ENCODE assay signal across 17 mouse cellular contexts in genomic region chr5:130927138-130927793, GRCm38 (mm10).
DNase-seq lines count a peak whose midpoint lies in the region; ATAC-seq and TF ChIP-seq lines count a peak whose summit lies in the region.
"Had no signal": no experiment of that assay in that cellular context is flagged by ENCODE, and none has a peak within 500 bp of the region (broad histone marks: within the 10 kb centered on the region; RNA-seq: fewer than 3 reads in every experiment).

No protein-coding gene starts in this region.

- TF ChIP-seq POLR2A in MEL (IDR thresholded peaks at IDR 0.05; ENCODE audit: control insufficient read depth in 1 of 2, insufficient read depth in 1 of 2, low read depth in 1 of 2, low read length in 2 of 2, poor library complexity in 1 of 2): no peak

- H3K9ac ChIP-seq in heart, embryonic 13.5 days: no peak overlapping the region
- no peak overlapping the region for H3K9ac ChIP-seq in limb, embryonic 13.5 days
- no peak overlapping the region for H3K9ac ChIP-seq in MEL (ENCODE audit: control insufficient read depth, low read depth, low read length, poor library complexity, severe bottlenecking)
- H3K9ac ChIP-seq: embryonic facial prominence, embryonic 13.5 days; forebrain, embryonic 15.5 days had no signal

- no peak for TF ChIP-seq RAD21 in MEL (IDR thresholded peaks at IDR 0.05; ENCODE audit: low read depth, low read length)

- TF ChIP-seq CTCF in MEL (IDR thresholded peaks at IDR 0.05 in 2 of 3, conservative IDR thresholded peaks at IDR 0.05 in 1 of 3; ENCODE audit: control insufficient read depth in 1 of 3, insufficient read depth in 1 of 3, low read depth in 2 of 3, low read length in 3 of 3, poor library complexity in 1 of 3, severe bottlenecking in 1 of 3): peak; percentile 5 to 29 (median 10); a peak in 2 of 6 replicates

- no peaks in the 10 kb centered on the region for H3K9me3 ChIP-seq in heart, embryonic 13.5 days
- H3K9me3 ChIP-seq in limb, embryonic 13.5 days: peaks cover 6% of the 10 kb centered on the region; the same call in 1 of the 2 replicates
- H3K9me3 ChIP-seq in limb, embryonic 10.5 days (replicated peaks): no peaks in the 10 kb centered on the region
- no peaks in the 10 kb centered on the region for H3K9me3 ChIP-seq in MEL (replicated peaks; ENCODE audit: insufficient read depth, low read length)
- H3K9me3 ChIP-seq: forebrain, embryonic 15.5 days had no signal

- no peak for DNase-seq in heart, postnatal 10 days
- no peak for DNase-seq in limb, embryonic 10.5 days (ENCODE audit: low spot score)
- DNase-seq in MEL (ENCODE audit: low read depth, low spot score): peak; percentile 2
- peak; percentile 38 for DNase-seq in brain, adult 2 months (ENCODE audit: low read depth, low spot score)
- no peak for DNase-seq in embryo, embryonic 10 days (ENCODE audit: low spot score)
- DNase-seq: adrenal gland, postnatal 36 days; cerebellum, adult 8-10 months; kidney, adult 8-10 months; lung, adult 2 months; right cerebral cortex, postnatal 4 days; thymus, postnatal 25 days had no signal

- WGBS in heart, embryonic 13.5 days: 64% methylated on average over 3 of the region's 3 CpGs
- 71% methylated on average over 3 of the region's 3 CpGs for WGBS in limb, embryonic 13.5 days
- WGBS in limb, embryonic 10.5 days: 93% methylated on average over 3 of the region's 3 CpGs

- ATAC-seq in heart, embryonic 13.5 days (ENCODE audit: extremely low read depth, insufficient number of reproducible peaks, low FRiP score, low TSS enrichment): no peak
- ATAC-seq in limb, embryonic 13.5 days (ENCODE audit: low FRiP score, low read depth): peak; percentile 28; the same call in 1 of the 2 replicates
- ATAC-seq: forebrain, embryonic 15.5 days; inflammation-experienced regulatory T-cells, adult 6 months had no signal

- no peak for TF ChIP-seq EP300 in MEL (IDR thresholded peaks at IDR 0.05; ENCODE audit: low read depth in 1 of 2, low read length in 2 of 2)

- H3K27ac ChIP-seq in heart, embryonic 13.5 days (replicated peaks): peak overlapping the region; percentile 54; the same call in 1 of the 2 replicates
- H3K27ac ChIP-seq in limb, embryonic 13.5 days: no peak overlapping the region
- H3K27ac ChIP-seq in limb, embryonic 10.5 days: no peak overlapping the region
- no peak overlapping the region for H3K27ac ChIP-seq in MEL (ENCODE audit: control insufficient read depth, low read depth, low read length)
- H3K27ac ChIP-seq: embryonic facial prominence, embryonic 13.5 days; forebrain, embryonic 15.5 days had no signal

- H3K4me3 ChIP-seq in heart, embryonic 13.5 days: no peak overlapping the region
- no peak overlapping the region for H3K4me3 ChIP-seq in limb, embryonic 13.5 days
- no peak overlapping the region for H3K4me3 ChIP-seq in limb, embryonic 10.5 days
- H3K4me3 ChIP-seq in MEL (ENCODE audit: control insufficient read depth in 1 of 2, insufficient read depth in 1 of 2, low read depth in 2 of 2, low read length in 2 of 2): no peak overlapping the region
- H3K4me3 ChIP-seq: embryonic facial prominence, embryonic 13.5 days; forebrain, embryonic 15.5 days had no signal

- H3K4me1 ChIP-seq in heart, embryonic 13.5 days: peaks cover 7% of the 10 kb centered on the region; the same call in 1 of the 2 replicates
- peaks cover 32% of the 10 kb centered on the region for H3K4me1 ChIP-seq in limb, embryonic 13.5 days
- peaks cover 12% of the 10 kb centered on the region for H3K4me1 ChIP-seq in limb, embryonic 10.5 days
- H3K4me1 ChIP-seq in MEL (ENCODE audit: control insufficient read depth in 1 of 2, insufficient read depth in 2 of 2, low read length in 2 of 2): no peaks in the 10 kb centered on the region

- H3K27me3 ChIP-seq in heart, embryonic 13.5 days (replicated peaks): no peaks in the 10 kb centered on the region
- no peaks in the 10 kb centered on the region for H3K27me3 ChIP-seq in limb, embryonic 13.5 days
- H3K27me3 ChIP-seq in limb, embryonic 10.5 days (ENCODE audit: low read depth, poor library complexity, severe bottlenecking): no peaks in the 10 kb centered on the region
- no peaks in the 10 kb centered on the region for H3K27me3 ChIP-seq in MEL (ENCODE audit: control insufficient read depth in 1 of 2, insufficient read depth in 2 of 2, low read length in 2 of 2)
- H3K27me3 ChIP-seq: embryonic facial prominence, embryonic 13.5 days; forebrain, embryonic 15.5 days had no signal

- no peak overlapping the region for H3K4me2 ChIP-seq in heart, embryonic 13.5 days
- H3K4me2 ChIP-seq in limb, embryonic 13.5 days (replicated peaks): no peak overlapping the region
- H3K4me2 ChIP-seq: embryonic facial prominence, embryonic 13.5 days; forebrain, embryonic 15.5 days; liver, embryonic 11.5 days had no signal

- H3K79me2 ChIP-seq in MEL (ENCODE audit: control insufficient read depth, insufficient read depth, low read length, poor library complexity): no peaks in the 10 kb centered on the region

- H3K36me3 ChIP-seq in heart, embryonic 13.5 days: no peaks in the 10 kb centered on the region
- no peaks in the 10 kb centered on the region for H3K36me3 ChIP-seq in limb, embryonic 13.5 days
- H3K36me3 ChIP-seq in limb, embryonic 10.5 days: no peaks in the 10 kb centered on the region
- H3K36me3 ChIP-seq in MEL (ENCODE audit: control insufficient read depth in 1 of 2, insufficient read depth in 2 of 2, low read length in 2 of 2): no peaks in the 10 kb centered on the region
- H3K36me3 ChIP-seq: embryonic facial prominence, embryonic 13.5 days; forebrain, embryonic 15.5 days had no signal

- intact Hi-C loops in heart, postnatal 10 days (cut with DNase I): no loop called here

TF ChIP-seq in MEL, 35 proteins besides CTCF, POLR2A, EP300 and RAD21:
- no peak for TF ChIP-seq MXI1 (IDR thresholded peaks at IDR 0.05; ENCODE audit: low read depth, low read length)
- TF ChIP-seq MYB (IDR thresholded peaks at IDR 0.05; ENCODE audit: low read depth, low read length): no peak
- TF ChIP-seq TCF12 (IDR thresholded peaks at IDR 0.05; ENCODE audit: low read depth, low read length): no peak
- no peak for TF ChIP-seq UBTF (IDR thresholded peaks at IDR 0.05; ENCODE audit: borderline replicate concordance, insufficient read depth, low read depth, low read length)
- TF ChIP-seq HCFC1 (IDR thresholded peaks at IDR 0.05; ENCODE audit: low read depth, low read length): no peak
- TF ChIP-seq MAZ (IDR thresholded peaks at IDR 0.05; ENCODE audit: low read depth, low read length): no peak
- no peak for TF ChIP-seq NELFE (IDR thresholded peaks at IDR 0.05; ENCODE audit: low read depth, low read length)
- TF ChIP-seq ZKSCAN1 (IDR thresholded peaks at IDR 0.05; ENCODE audit: low read depth, low read length): no peak
- TF ChIP-seq BHLHE40 (IDR thresholded peaks at IDR 0.05; ENCODE audit: borderline replicate concordance, low read depth, low read length): no peak
- TF ChIP-seq MYC (IDR thresholded peaks at IDR 0.05; ENCODE audit: low read depth, low read length): no peak
- TF ChIP-seq USF1 (IDR thresholded peaks at IDR 0.05; ENCODE audit: low read depth, low read length): no peak
- TF ChIP-seq POLR2AphosphoS2 (IDR thresholded peaks at IDR 0.05; ENCODE audit: low read length): no peak

Comparison
In these comparisons a context has a peak if more than half of its experiments do, and no peak if none do; other contexts are left out.
1. DNase-seq: peak in MEL (single experiment) and brain, adult 2 months (single experiment); none in heart, postnatal 10 days (0 of 2), limb, embryonic 10.5 days (single experiment) and embryo, embryonic 10 days (single experiment).